Mouse (Mus musculus) heart, embryonic 11.5 days (tissue): ENCODE measurements around the gene Caly. TPM values are rescaled to one million over a fixed set of nuclear protein-coding genes. Genes with fewer than 3 reads are reported as not detected.
A peak's percentile ranks its signal among the peaks of the same experiment; 100 is the strongest.

ENCODE experiments used
- ATAC-seq: fragments of 200-750 bp; cut with Nextera tagmentation; replicated peaks from 2 replicates; pipeline ENCODE4 v1.8.0; 2017; ENCODE audit warnings: moderate library complexity; ENCODE audit not compliant: insufficient number of reproducible peaks, low FRiP score, low TSS enrichment
- H3K27ac ChIP-seq: fragments of 300-500 bp; sonication (generic); 2 replicates; pipeline ENCODE4 v1.5.1; 2014; ENCODE audit warnings: mild to moderate bottlenecking, low read depth, low read length
- H3K27me3 ChIP-seq: fragments of 300-500 bp; sonication (generic); 2 replicates; pipeline ENCODE4 v1.6.1; 2014; ENCODE audit warnings: mild to moderate bottlenecking, low read length, mixed read lengths; ENCODE audit not compliant: control insufficient read depth, insufficient read depth
- H3K36me3 ChIP-seq: fragments of 300-500 bp; sonication (generic); 2 replicates; pipeline ENCODE4 v1.6.1; 2014; ENCODE audit warnings: mild to moderate bottlenecking, low read length, moderate library complexity, mixed read lengths; ENCODE audit not compliant: control insufficient read depth, insufficient read depth
- H3K4me1 ChIP-seq: fragments of 300-500 bp; sonication (generic); 2 replicates; pipeline ENCODE4 v1.6.1; 2014; ENCODE audit warnings: low read length; ENCODE audit not compliant: control insufficient read depth, insufficient read depth
- H3K4me2 ChIP-seq: fragments of 300-500 bp; sonication (generic); 2 replicates; pipeline ENCODE4 v1.6.1; 2014; ENCODE audit warnings: mild to moderate bottlenecking, moderate library complexity
- H3K4me3 ChIP-seq: fragments of 300-500 bp; sonication (generic); 2 replicates; pipeline ENCODE4 v1.5.1; 2014; ENCODE audit warnings: low read depth, low read length
- H3K9ac ChIP-seq: fragments of 300-500 bp; sonication (generic); 2 replicates; pipeline ENCODE4 v1.6.1; 2014; ENCODE audit warnings: mild to moderate bottlenecking, low read depth, low read length, moderate library complexity
- H3K9me3 ChIP-seq: fragments of 300-500 bp; sonication (generic); replicated peaks from 2 replicates; pipeline ENCODE4 v1.6.1; 2016; ENCODE audit warnings: low read length; ENCODE audit not compliant: control insufficient read depth
- WGBS: fragments of 180-500 bp; shearing (Covaris S2); extraction: QIAGEN DNeasy Blood & Tissue Kit; methylation state at CpG from one replicate; pipeline ENCODE4 v1.1.7; 2014; ENCODE audit not compliant: insufficient replicate concordance; 5-methylcytosine and 5-hydroxymethylcytosine counted together
- polyA plus RNA-seq: library from polyadenylated mRNA; unstranded; fragments of >200 nt; fragmentation: Nextera tagmentation; extraction: Ambion mirVana; gene quantifications from 2 replicates; pipeline ENCODE4 v1.2.1, GENCODE M21; 2014

The Caly gene
- polyA plus RNA-seq, 1 experiment from 2014 or later, result 0.54 TPM

GRCm38 (mm10) chr7:140037171-140037555 is 45.2 kb downstream of the Caly start:
- Histone ChIP-seq H3K27me3 (no peaks in the 10 kb centered on the region), H3K9ac (peak overlapping the region; percentile 84), H3K4me3 (peak overlapping the region; percentile 77), H3K27ac (no peak overlapping the region), H3K4me1 (peaks cover 10% of the 10 kb centered on the region), H3K9me3 (no peaks in the 10 kb centered on the region), H3K36me3 (peaks cover 8% of the 10 kb centered on the region), H3K4me2 (peak overlapping the region; percentile 95)
- 61% methylated on average over 3 of the region's 3 CpGs for WGBS
- ATAC-seq, result no peak

GRCm38 (mm10) chr7:140036281-140037170 is 45.8 kb downstream of the Caly start, which contains the start of the genes Zfp511 and Tubgcp2:
TSS of gene Zfp511 (plus strand) at chr7:140036391.
TSS of gene Tubgcp2 (minus strand) at chr7:140036669.
- no peaks in the 10 kb centered on the region for H3K9me3 ChIP-seq
- peak within 1 kb of the TSS; percentile 87 for H3K27ac ChIP-seq
- H3K9ac ChIP-seq, result peak within 1 kb of the TSS; percentile 84
- peaks cover 10% of the 10 kb centered on the region for H3K4me1 ChIP-seq
- peak within 1 kb of the TSS; percentile 95 for H3K4me2 ChIP-seq
- H3K4me3 ChIP-seq, result peak within 1 kb of the TSS; percentile 77
- H3K36me3 ChIP-seq, result peaks cover 11% of the 10 kb centered on the region
- no peaks in the 10 kb centered on the region for H3K27me3 ChIP-seq
- under 1% methylated on average over 69 of the region's 69 CpGs for WGBS
- peak; percentile 98 for ATAC-seq

GRCm38 (mm10) chr7:140035456-140035855 is 46.9 kb downstream of the Caly start:
- H3K27ac ChIP-seq, result no peak overlapping the region

GRCm38 (mm10) chr7:140033386-140033785 is 49.0 kb downstream of the Caly start:
- no peaks in the 10 kb centered on the region for H3K9me3 ChIP-seq

More at GRCm38 (mm10) chr7:140035456-140035855, 46.9 kb downstream of the Caly start:
- peak overlapping the region; percentile 95 for H3K4me2 ChIP-seq
- no peak for ATAC-seq
- H3K4me3 ChIP-seq, result peak overlapping the region; percentile 77
- H3K4me1 ChIP-seq, result peaks cover 10% of the 10 kb centered on the region
- no peaks in the 10 kb centered on the region for H3K9me3 ChIP-seq
- H3K27me3 ChIP-seq, result no peaks in the 10 kb centered on the region
- 18% methylated on average over 7 of the region's 7 CpGs for WGBS
- H3K36me3 ChIP-seq, result peaks cover 19% of the 10 kb centered on the region
- H3K9ac ChIP-seq, result peak overlapping the region; percentile 84

GRCm38 (mm10) chr7:140032366-140032765 is 50.0 kb downstream of the Caly start:
- Histone ChIP-seq H3K4me1 (peaks cover 10% of the 10 kb centered on the region), H3K36me3 (peaks cover 38% of the 10 kb centered on the region), H3K9me3 (no peaks in the 10 kb centered on the region), H3K27me3 (no peaks in the 10 kb centered on the region), H3K27ac (no peak overlapping the region), H3K4me2 (no peak overlapping the region), H3K9ac (no peak overlapping the region), H3K4me3 (no peak overlapping the region)
- WGBS, result 96% methylated on average over 10 of the region's 10 CpGs
- ATAC-seq, result no peak

More at GRCm38 (mm10) chr7:140033386-140033785, 49.0 kb downstream of the Caly start:
- H3K4me2 ChIP-seq, result no peak overlapping the region
- no peak overlapping the region for H3K4me3 ChIP-seq
- H3K4me1 ChIP-seq, result peaks cover 10% of the 10 kb centered on the region
- H3K27ac ChIP-seq, result no peak overlapping the region
- H3K27me3 ChIP-seq, result no peaks in the 10 kb centered on the region
- ATAC-seq, result no peak
- peaks cover 33% of the 10 kb centered on the region for H3K36me3 ChIP-seq
- 92% methylated on average over 9 of the region's 9 CpGs for WGBS
- H3K9ac ChIP-seq, result no peak overlapping the region

- no peak overlapping the region for H3K27ac ChIP-seq
- ATAC-seq, result no peak
- WGBS, result 95% methylated on average over 12 of the region's 12 CpGs
- peaks cover 38% of the 10 kb centered on the region for H3K36me3 ChIP-seq
- peaks cover 5% of the 10 kb centered on the region for H3K4me1 ChIP-seq
- H3K4me3 ChIP-seq, result no peak overlapping the region
- H3K9me3 ChIP-seq, result no peaks in the 10 kb centered on the region
- no peak overlapping the region for H3K9ac ChIP-seq
- no peaks in the 10 kb centered on the region for H3K27me3 ChIP-seq
- H3K4me2 ChIP-seq, result no peak overlapping the region
These were observed 50.6 kb downstream of the Caly start for GRCm38 (mm10) chr7:140031771-140032170.

Other genes starting within 250 kb of the Caly start
- not detected in 2 replicates for gene Adgra1, start 248.4 kb downstream of the Caly start, polyA plus RNA-seq
- gene Kndc1, start 187.9 kb downstream of the Caly start, polyA plus RNA-seq, result 0.03 TPM in 1 of 2 replicates, not detected in the other
- gene Utf1, start 138.8 kb downstream of the Caly start, polyA plus RNA-seq, result not detected in 2 replicates
- 0.21 and 0.29 TPM in 2 replicates for gene 6430531B16Rik, start 103.8 kb downstream of the Caly start, polyA plus RNA-seq
- 1.0 and 1.4 TPM in 2 replicates for gene Adam8, start 90.0 kb downstream of the Caly start, polyA plus RNA-seq
- gene Zfp511, start 46.2 kb downstream of the Caly start, polyA plus RNA-seq, result 31.9 and 34.3 TPM in 2 replicates
- 37.3 and 42.1 TPM in 2 replicates for gene Tubgcp2, start 45.9 kb downstream of the Caly start, polyA plus RNA-seq
- 0.14 TPM in 1 of 2 replicates, not detected in the other for gene Msx3, start 33.5 kb downstream of the Caly start, polyA plus RNA-seq
- gene Prap1, start 10.8 kb upstream of the Caly start, polyA plus RNA-seq, result not detected in 2 replicates
- gene Fuom, start 19.9 kb upstream of the Caly start, polyA plus RNA-seq, result 69.3 and 71.7 TPM in 2 replicates
- 17.1 and 19.0 TPM in 2 replicates for gene Paox, start 33.3 kb upstream of the Caly start, polyA plus RNA-seq
- 179 and 198 TPM in 2 replicates for gene Echs1, start 33.9 kb upstream of the Caly start, polyA plus RNA-seq
- 24.8 and 33.7 TPM in 2 replicates for gene Mtg1, start 55.0 kb upstream of the Caly start, polyA plus RNA-seq
- gene Sprn, start 72.3 kb upstream of the Caly start, polyA plus RNA-seq, result 0.04 TPM in 1 of 2 replicates, not detected in the other
- gene Olfr522, start 82.2 kb upstream of the Caly start, polyA plus RNA-seq, result not detected in 2 replicates
- gene Olfr523, start 90.7 kb upstream of the Caly start, polyA plus RNA-seq, result not detected in 2 replicates
- gene Olfr524, start 123.4 kb upstream of the Caly start, polyA plus RNA-seq, result not detected in 2 replicates
- gene Cd163l1, start 135.7 kb upstream of the Caly start, polyA plus RNA-seq, result not detected in 2 replicates
- gene 5830411N06Rik, start 164.7 kb upstream of the Caly start, polyA plus RNA-seq, result not detected in 2 replicates
- not detected in 2 replicates for gene Olfr525, start 238.3 kb upstream of the Caly start, polyA plus RNA-seq